Mouse (Mus musculus) stomach, embryonic 16.5 days (tissue): ENCODE measurements around the gene Hipk1. TPM values are rescaled to one million over a fixed set of nuclear protein-coding genes. Genes with fewer than 3 reads are reported as not detected.
"Not testable (repeated sequence)": the region's sequence is repeated elsewhere in the genome, so short reads cannot be mapped to it uniquely, and the experiment has no call there.

Experiments
- ATAC-seq: fragments of 200-750 bp; cut with Nextera tagmentation; 2 replicates; pipeline ENCODE4 v1.8.0; 2017; ENCODE audit warnings: moderate number of reproducible peaks, moderate TSS enrichment; ENCODE audit not compliant: insufficient read depth, low FRiP score
- H3K27ac ChIP-seq: fragments of 300-500 bp; sonication (generic); 2 replicates; pipeline ENCODE4 v1.5.1; 2014; ENCODE audit warnings: low read length
- H3K27me3 ChIP-seq: fragments of 300-500 bp; sonication (generic); 2 replicates; pipeline ENCODE4 v1.6.1; 2014; ENCODE audit warnings: low read length, control low read depth, mixed read lengths; ENCODE audit not compliant: control insufficient read depth, insufficient read depth
- H3K36me3 ChIP-seq: fragments of 300-500 bp; sonication (generic); 2 replicates; pipeline ENCODE4 v1.6.1; 2014; ENCODE audit warnings: low read length; ENCODE audit not compliant: control insufficient read depth, insufficient read depth
- H3K4me1 ChIP-seq: fragments of 300-500 bp; sonication (generic); 2 replicates; pipeline ENCODE4 v1.6.1; 2014; ENCODE audit warnings: low read length, control low read depth, mixed read lengths; ENCODE audit not compliant: control insufficient read depth, insufficient read depth
- H3K4me2 ChIP-seq: fragments of 300-500 bp; sonication (generic); 2 replicates; pipeline ENCODE4 v1.6.1; 2014; ENCODE audit warnings: low read depth, low read length, mixed read lengths
- H3K4me3 ChIP-seq: fragments of 300-500 bp; sonication (generic); replicated peaks from 2 replicates; pipeline ENCODE4 v1.5.1; 2014; ENCODE audit warnings: mild to moderate bottlenecking, low read length
- H3K9ac ChIP-seq: fragments of 300-500 bp; sonication (generic); 2 replicates; pipeline ENCODE4 v1.6.1; 2014; ENCODE audit warnings: low read length
- H3K9me3 ChIP-seq: fragments of 300-500 bp; sonication (generic); replicated peaks from 2 replicates; pipeline ENCODE4 v1.6.1; 2016; ENCODE audit warnings: low read length, control low read depth; ENCODE audit not compliant: control insufficient read depth
- WGBS: fragments of 180-500 bp; shearing (Covaris S2); extraction: QIAGEN DNeasy Blood & Tissue Kit; methylation state at CpG from one replicate; pipeline ENCODE4 v1.1.7; 2014; 5-methylcytosine and 5-hydroxymethylcytosine counted together
- polyA plus RNA-seq: library from polyadenylated mRNA; unstranded; fragments of >200 nt; fragmentation: Nextera tagmentation; extraction: Ambion mirVana; gene quantifications from 2 replicates; pipeline ENCODE4 v1.2.1, GENCODE M21; 2015

The Hipk1 gene
- 10.9 and 11.3 TPM in 2 replicates for polyA plus RNA-seq

DNA sequence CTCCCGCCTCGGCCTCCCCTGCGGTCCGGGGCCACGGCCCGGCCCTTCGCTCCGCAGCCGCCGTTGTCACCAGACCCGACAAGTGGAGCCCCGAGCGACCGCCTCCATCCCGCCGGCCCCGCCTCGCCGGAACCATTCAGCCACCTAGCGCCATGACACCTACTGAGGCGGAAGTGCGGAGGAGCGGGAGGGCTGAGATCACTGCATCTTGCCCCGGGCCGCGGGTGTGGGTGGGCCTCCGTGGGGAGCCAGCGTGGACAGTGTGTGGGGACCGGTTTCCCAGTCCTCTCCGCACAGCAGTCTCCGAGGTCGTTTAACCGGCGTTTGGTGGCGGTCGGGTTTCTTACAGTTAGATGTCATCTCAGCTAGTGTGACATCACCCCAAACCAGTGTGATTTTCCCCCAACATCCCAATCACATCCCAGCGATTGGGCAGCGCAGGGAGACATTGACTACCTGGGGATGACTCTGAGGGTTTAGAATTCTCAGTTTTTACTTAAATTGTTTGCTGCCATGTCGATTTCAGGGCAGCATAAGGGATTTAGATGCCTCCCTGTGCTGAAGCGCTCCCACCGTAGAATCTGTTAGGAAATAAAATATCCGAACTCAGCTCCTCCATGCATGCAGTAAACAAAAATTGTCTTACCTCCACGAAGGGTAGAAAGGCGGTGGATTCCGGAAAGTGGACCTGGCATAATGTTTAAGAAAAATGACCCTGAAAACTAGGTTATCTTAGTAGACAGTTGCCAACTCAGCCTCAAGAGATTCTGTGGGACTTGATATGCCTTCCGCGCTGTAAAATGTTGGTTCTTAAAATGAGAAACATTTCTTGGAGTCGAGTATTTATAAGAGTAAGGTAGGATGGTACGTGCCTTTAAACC, at the start of gene Hipk1:
Gene Hipk1 (minus strand): TSS at position 334 of the 881 bp plus-strand sequence.
- H3K36me3 ChIP-seq: no peaks in the 10 kb centered on the region
- WGBS: 8% methylated on average over 49 of the region's 49 CpGs
- peaks cover 14% of the 10 kb centered on the region for H3K4me1 ChIP-seq
- H3K4me3 ChIP-seq: peak within 1 kb of the TSS; percentile 95
- peak within 1 kb of the TSS; percentile 89 for H3K4me2 ChIP-seq
- peak within 1 kb of the TSS; percentile 85 for H3K9ac ChIP-seq
- H3K27ac ChIP-seq: peak within 1 kb of the TSS; percentile 75
- no peaks in the 10 kb centered on the region for H3K9me3 ChIP-seq
- H3K27me3 ChIP-seq: no peaks in the 10 kb centered on the region
- peak; percentile 96 for ATAC-seq

GRCm38 (mm10) chr3:103840946-103841345, 49.6 kb upstream of the Hipk1 start:
- not testable (repeated sequence) for H3K9me3 ChIP-seq, H3K4me2 ChIP-seq, H3K9ac ChIP-seq, ATAC-seq, H3K4me3 ChIP-seq, H3K36me3 ChIP-seq, H3K27me3 ChIP-seq, H3K27ac ChIP-seq, H3K4me1 ChIP-seq
- 86% methylated on average over 7 of the region's 7 CpGs for WGBS

DNA sequence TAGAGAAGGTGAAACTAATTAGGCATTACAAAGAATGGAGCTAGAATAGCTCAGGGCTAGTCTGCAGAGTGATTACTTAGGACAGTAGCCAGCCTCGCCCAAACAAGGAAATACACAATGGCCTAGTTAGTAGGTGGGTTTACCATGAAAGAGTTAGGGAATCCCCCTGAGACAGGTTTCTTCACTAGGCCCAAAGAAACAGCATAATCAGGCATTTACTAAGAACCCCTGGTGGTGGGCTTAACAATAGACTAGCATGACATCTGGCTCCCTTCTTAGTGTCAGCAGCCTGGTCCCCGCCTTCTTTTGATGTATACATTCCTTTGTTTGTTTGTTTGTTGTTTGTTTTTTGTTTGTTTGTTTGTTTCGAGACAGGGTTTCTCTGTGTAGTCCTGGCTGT, 48.8 kb upstream of the Hipk1 start:
- not testable (repeated sequence) for H3K4me2 ChIP-seq, H3K9ac ChIP-seq, H3K4me3 ChIP-seq, H3K4me1 ChIP-seq, H3K27me3 ChIP-seq, H3K36me3 ChIP-seq, H3K27ac ChIP-seq, H3K9me3 ChIP-seq, ATAC-seq
- WGBS: 87% methylated on average over 3 of the region's 3 CpGs

GRCm38 (mm10) chr3:103839711-103840110, 48.3 kb upstream of the Hipk1 start:
- Histone ChIP-seq H3K9ac (no peak overlapping the region), H3K27me3 (no peaks in the 10 kb centered on the region), H3K4me1 (no peaks in the 10 kb centered on the region), H3K36me3 (no peaks in the 10 kb centered on the region), H3K9me3 (no peaks in the 10 kb centered on the region), H3K4me3 (no peak overlapping the region), H3K27ac (no peak overlapping the region), H3K4me2 (no peak overlapping the region)
- ATAC-seq: no peak
- 91% methylated on average over 6 of the region's 6 CpGs for WGBS

GRCm38 (mm10) chr3:103836453-103836852, 45.1 kb upstream of the Hipk1 start:
- H3K27ac ChIP-seq: no peak overlapping the region
- no peaks in the 10 kb centered on the region for H3K4me1 ChIP-seq
- no peaks in the 10 kb centered on the region for H3K36me3 ChIP-seq
- no peaks in the 10 kb centered on the region for H3K27me3 ChIP-seq
- H3K4me3 ChIP-seq: no peak overlapping the region
- ATAC-seq: no peak
- H3K4me2 ChIP-seq: no peak overlapping the region
- H3K9me3 ChIP-seq: no peaks in the 10 kb centered on the region
- no peak overlapping the region for H3K9ac ChIP-seq
- 95% methylated on average over 5 of the region's 5 CpGs for WGBS

DNA sequence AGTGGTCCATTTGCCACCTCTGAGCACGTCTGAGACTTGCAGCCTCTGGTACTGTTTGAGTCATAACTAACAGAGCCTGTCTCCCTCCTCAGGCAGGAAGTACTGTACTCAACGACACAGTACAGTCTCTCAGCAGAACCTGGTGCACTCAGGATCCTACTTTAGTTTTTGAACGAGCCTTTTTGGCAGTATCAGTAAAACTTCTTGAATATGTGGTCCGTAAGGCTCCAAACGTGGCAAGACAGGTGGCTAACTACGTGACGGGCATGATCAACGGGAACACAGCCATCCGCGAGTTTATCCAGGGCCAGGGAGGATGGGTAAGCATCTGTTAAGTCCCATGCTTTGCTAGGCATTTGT, 44.6 kb upstream of the Hipk1 start:
- no peak overlapping the region for H3K9ac ChIP-seq
- H3K27ac ChIP-seq: no peak overlapping the region
- ATAC-seq: no peak
- no peaks in the 10 kb centered on the region for H3K9me3 ChIP-seq
- H3K4me3 ChIP-seq: no peak overlapping the region
- 76% methylated on average over 10 of the region's 10 CpGs for WGBS
- H3K4me2 ChIP-seq: no peak overlapping the region
- no peaks in the 10 kb centered on the region for H3K4me1 ChIP-seq
- H3K27me3 ChIP-seq: no peaks in the 10 kb centered on the region
- H3K36me3 ChIP-seq: no peaks in the 10 kb centered on the region

DNA sequence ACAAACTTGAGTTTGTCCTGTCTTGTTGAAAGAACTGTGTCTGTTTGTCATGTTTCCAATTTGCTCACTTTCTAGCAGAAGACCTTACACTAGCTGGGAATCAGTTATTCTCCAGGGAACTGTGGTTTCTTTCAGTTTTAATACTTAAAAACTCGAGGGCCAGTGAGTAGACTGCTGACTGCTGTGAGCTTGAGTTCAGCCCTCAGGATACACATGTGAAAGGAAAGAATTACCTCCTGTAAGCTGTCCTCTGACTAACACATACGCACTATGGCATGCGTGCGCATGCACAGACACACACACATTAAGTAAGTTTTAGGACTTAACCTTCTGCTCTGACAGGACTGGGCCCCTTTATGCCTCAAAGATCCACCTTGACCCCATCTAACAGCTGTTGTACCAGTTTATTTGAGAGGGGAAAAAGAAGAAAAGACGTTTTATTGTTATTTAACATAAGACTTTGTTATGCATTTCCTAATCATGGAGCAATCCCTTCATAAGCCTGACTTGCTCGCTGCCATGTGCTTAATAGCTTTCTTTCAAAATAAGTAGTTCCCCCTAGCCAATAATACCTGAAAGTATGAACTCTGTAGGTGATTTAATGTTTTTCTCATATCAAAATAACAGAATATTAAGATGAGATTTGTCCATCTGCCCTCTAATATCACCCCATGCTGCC, 44.0 kb upstream of the Hipk1 start:
- 68% methylated on average over 6 of the region's 6 CpGs for WGBS
- no peak overlapping the region for H3K9ac ChIP-seq
- ATAC-seq: no peak
- no peaks in the 10 kb centered on the region for H3K27me3 ChIP-seq
- no peak overlapping the region for H3K4me3 ChIP-seq
- no peaks in the 10 kb centered on the region for H3K4me1 ChIP-seq
- H3K4me2 ChIP-seq: no peak overlapping the region
- H3K36me3 ChIP-seq: no peaks in the 10 kb centered on the region
- no peaks in the 10 kb centered on the region for H3K9me3 ChIP-seq
- no peak overlapping the region for H3K27ac ChIP-seq

- 80% methylated on average over 2 of the region's 2 CpGs for WGBS
- no peaks in the 10 kb centered on the region for H3K4me1 ChIP-seq
- no peaks in the 10 kb centered on the region for H3K27me3 ChIP-seq
- no peak overlapping the region for H3K4me2 ChIP-seq
- no peak overlapping the region for H3K9ac ChIP-seq
- H3K27ac ChIP-seq: no peak overlapping the region
- no peak for ATAC-seq
- no peaks in the 10 kb centered on the region for H3K36me3 ChIP-seq
- H3K9me3 ChIP-seq: no peaks in the 10 kb centered on the region
- no peak overlapping the region for H3K4me3 ChIP-seq
These were observed 42.6 kb upstream of the Hipk1 start for GRCm38 (mm10) chr3:103834001-103834400.

DNA sequence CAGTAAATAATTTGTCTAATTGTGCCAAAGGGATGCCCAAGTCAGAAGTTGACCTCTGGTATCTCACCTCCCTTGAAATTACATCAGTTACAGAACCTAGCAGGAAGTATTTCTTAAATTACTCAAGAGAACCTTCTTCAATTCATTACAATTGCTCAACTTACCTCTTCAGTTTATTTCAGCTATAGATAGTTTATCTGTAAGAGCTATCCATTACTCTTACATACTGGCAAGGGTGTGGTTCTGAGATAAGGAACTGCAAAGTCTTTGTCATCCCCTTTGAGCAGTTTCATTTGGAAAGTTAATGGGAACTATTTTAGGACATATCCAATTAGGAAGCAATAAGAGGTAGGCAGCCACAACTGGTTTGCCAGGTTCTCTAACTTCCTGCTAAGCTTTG, 41.1 kb upstream of the Hipk1 start, which contains the start of gene Bcl2l15:
Gene Bcl2l15 (plus strand): TSS at position 176 of the 400 bp plus-strand sequence.
- Histone ChIP-seq H3K4me1 (no peaks in the 10 kb centered on the region), H3K27ac (no peak within 1 kb of the TSS), H3K4me2 (no peak within 1 kb of the TSS), H3K27me3 (no peaks in the 10 kb centered on the region), H3K9ac (no peak within 1 kb of the TSS), H3K36me3 (no peaks in the 10 kb centered on the region), H3K4me3 (no peak within 1 kb of the TSS), H3K9me3 (no peaks in the 10 kb centered on the region)
- no peak for ATAC-seq
